Mouse (Mus musculus) C2C12 (cell line): ENCODE measurements around the gene Tnni1.

Source experiments
- CEBPB ChIP-seq: IDR thresholded peaks from one replicate; pipeline ENCODE4 v1.6.1; 2011; ENCODE audit warnings: low read depth, mild to moderate bottlenecking, control low read depth, moderate library complexity
- CTCF ChIP-seq: IDR thresholded peaks from one replicate; pipeline ENCODE4 v1.5.1; 2011; ENCODE audit not compliant: control insufficient read depth, insufficient read depth, insufficient read length
- MYOG ChIP-seq: IDR thresholded peaks from one replicate; pipeline ENCODE4 v1.6.1; 2011; ENCODE audit not compliant: control insufficient read depth, insufficient read length; ENCODE audit errors: extremely low read depth
- USF1 ChIP-seq: IDR thresholded peaks from one replicate; pipeline ENCODE4 v1.6.1; 2011; ENCODE audit warnings: low read depth, mild to moderate bottlenecking, control low read depth, moderate library complexity

DNA sequence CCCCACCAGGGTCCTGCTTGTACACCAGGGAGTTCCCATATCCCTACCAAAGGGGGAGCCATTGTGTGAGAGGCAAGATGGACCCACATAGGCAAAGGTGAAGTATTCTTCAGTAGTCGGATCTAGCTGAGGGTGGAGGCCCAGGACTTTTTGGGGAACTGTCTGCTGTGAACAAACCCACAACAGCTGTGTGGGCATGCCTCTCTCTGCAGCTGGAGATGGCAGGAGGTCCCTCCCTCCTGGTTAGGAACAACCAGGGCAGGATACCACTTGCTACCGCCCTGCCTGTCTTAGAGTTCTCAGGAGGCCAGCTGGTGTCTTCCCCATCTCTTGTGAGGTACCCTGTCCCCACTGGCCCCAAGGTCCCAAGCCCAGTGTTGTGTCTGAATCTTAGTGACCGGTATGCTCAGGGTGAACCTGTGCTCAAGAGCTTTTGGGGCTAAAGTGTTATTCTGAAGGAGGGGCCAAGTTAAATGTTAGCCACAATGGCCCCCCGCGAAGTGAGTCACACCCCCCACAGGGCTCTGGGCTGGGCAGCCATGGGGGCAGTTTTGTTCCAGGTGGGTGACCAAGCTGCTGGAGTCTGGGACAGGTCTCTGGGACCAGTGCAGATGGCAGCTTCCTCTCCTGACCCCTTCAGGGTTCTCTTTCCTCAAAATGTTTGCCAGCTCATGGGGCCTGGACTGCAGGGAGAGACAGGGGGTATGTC is 34.6 kb downstream of the Tnni1 start:
- TF ChIP-seq CTCF (no peak), CEBPB (no peak), MYOG (no peak), USF1 (no peak)
